In the genomic region with DNA sequence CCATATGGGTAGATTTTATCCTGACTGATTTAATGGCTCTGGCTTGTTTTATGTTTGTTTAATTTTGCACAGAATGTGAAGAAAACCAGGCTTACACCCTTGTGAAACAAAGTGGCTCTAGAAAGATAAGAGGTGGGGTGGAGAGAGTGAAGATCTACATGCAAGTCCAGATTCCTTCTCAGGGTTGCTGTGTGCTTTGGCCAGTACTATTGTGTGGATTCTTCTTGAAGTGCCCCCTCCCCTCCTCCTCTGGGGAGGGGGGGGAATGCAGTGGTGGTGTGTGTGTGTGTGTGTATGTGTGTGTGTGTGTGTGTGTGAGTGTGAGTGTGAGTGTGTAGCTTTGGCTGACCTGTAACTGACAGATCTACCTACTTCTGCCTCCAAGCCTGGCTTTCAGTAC, we compare ENCODE assay signal across 30 mouse cellular contexts. TPM values are rescaled to one million over a fixed set of nuclear protein-coding genes. Genes with fewer than 3 reads are reported as not detected.
A peak's percentile ranks its signal among the peaks of the same experiment; 100 is the strongest.
DNase-seq lines count a peak whose midpoint lies in the region; ATAC-seq lines count a peak whose summit lies in the region.
"Had no signal": no experiment of that assay in that cellular context is flagged by ENCODE, and none has a peak within 500 bp of the region (broad histone marks: within the 10 kb centered on the region; RNA-seq: fewer than 3 reads in every experiment).

No protein-coding gene starts in this region.

- H3K27me3 ChIP-seq in heart, embryonic 12.5 days (replicated peaks) = no peaks in the 10 kb centered on the region
- H3K27me3 ChIP-seq: embryonic facial prominence, embryonic 12.5 days; embryonic facial prominence, embryonic 15.5 days; Patski had no signal

- intact Hi-C loops in heart, postnatal 14 days (cut with DNase I) = no loop called here

- no peak overlapping the region for H3K4me2 ChIP-seq in heart, embryonic 12.5 days
- H3K4me2 ChIP-seq: embryonic facial prominence, embryonic 12.5 days; embryonic facial prominence, embryonic 15.5 days had no signal

- no peak overlapping the region for H3K4me3 ChIP-seq in heart, embryonic 12.5 days
- H3K4me3 ChIP-seq: embryonic facial prominence, embryonic 12.5 days; embryonic facial prominence, embryonic 15.5 days; heart, adult 2 months; heart, embryonic 10.5 days had no signal

- H3K9ac ChIP-seq in heart, embryonic 12.5 days = no peak overlapping the region
- H3K9ac ChIP-seq: embryonic facial prominence, embryonic 12.5 days; embryonic facial prominence, embryonic 15.5 days; forebrain, postnatal 0 days had no signal

- peaks cover 14% of the 10 kb centered on the region for H3K4me1 ChIP-seq in heart, embryonic 12.5 days (replicated peaks)
- H3K4me1 ChIP-seq: embryonic facial prominence, embryonic 15.5 days had no signal

- 0 out of 2 replicates have a peak, but pooled peaks have one; percentile 22 for ATAC-seq in heart, embryonic 12.5 days (ENCODE audit: insufficient number of reproducible peaks, low FRiP score)
- ATAC-seq: forebrain, embryonic 14.5 days; forebrain, postnatal 0 days; hindbrain, embryonic 16.5 days; Patski had no signal

- no peak overlapping the region for H3K27ac ChIP-seq in heart, embryonic 12.5 days (ENCODE audit: poor library complexity, severe bottlenecking)
- H3K27ac ChIP-seq: embryonic facial prominence, embryonic 12.5 days; embryonic facial prominence, embryonic 15.5 days; heart, adult 2 months; heart, embryonic 10.5 days had no signal

- H3K36me3 ChIP-seq in heart, embryonic 12.5 days = peaks cover 18% of the 10 kb centered on the region

- DNase-seq in heart, postnatal 4 days = no peak
- DNase-seq in MN1 (ENCODE audit: low spot score) = peak; percentile 32
- DNase-seq in lung, postnatal 10 days = peak; percentile 28
- peak; percentile 44 for DNase-seq in lung, postnatal 36 days
- DNase-seq in heart, adult 11 months = no peak
- no peak for DNase-seq in heart, postnatal 14 days
- DNase-seq in ovary, postnatal 10 days (ENCODE audit: low spot score) = no peak
- DNase-seq: adrenal gland, postnatal 10 days; adrenal gland, postnatal 36 days; cerebellum, adult 18-20 months; cerebellum, adult 9-10 months; cerebellum, postnatal 14 days; forebrain, postnatal 0 days; gastrocnemius, postnatal 25 days; heart, adult 2 months; heart, postnatal 36 days had no signal

- H3K9me3 ChIP-seq in heart, embryonic 12.5 days (replicated peaks) = no peaks in the 10 kb centered on the region
- H3K9me3 ChIP-seq: embryonic facial prominence, embryonic 12.5 days; embryonic facial prominence, embryonic 15.5 days; heart, embryonic 10.5 days had no signal

RNA-seq across cellular contexts. Expression of a gene that starts 6.4 kb away (rescaled TPM):
- 31.5 and 39.5 TPM in 2 replicates for polyA plus RNA-seq in heart, embryonic 12.5 days (2016; fragmentation: Nextera tagmentation; extraction: Ambion mirVana)
- 10 to 100 TPM; 10.5 to 11.9 TPM for total RNA-seq in heart, postnatal 4 days (2021)
- total RNA-seq in heart, postnatal 14 days (2021) = 1 to 10 TPM; 6.3 to 6.4 TPM

RNA-seq across cellular contexts. Expression of a gene that starts 19.1 kb away (rescaled TPM):
- not detected in 2 replicates for polyA plus RNA-seq in heart, embryonic 12.5 days (2016; fragmentation: Nextera tagmentation; extraction: Ambion mirVana)
- total RNA-seq in heart, postnatal 4 days (2021) = not detected
- total RNA-seq in heart, postnatal 14 days (2021) = not detected
- total RNA-seq: adrenal gland, adult 18-20 months; adrenal gland, postnatal 36 days; gastrocnemius, adult 8-10 months; gastrocnemius, postnatal 25 days; heart, adult 2 months; heart, postnatal 36 days had no signal
- polyA plus RNA-seq: embryonic facial prominence, embryonic 15.5 days; forebrain, embryonic 11.5 days; forebrain, embryonic 14.5 days; forebrain, postnatal 0 days; gonadal fat pad, adult 2 months; heart, adult 2 months; heart, embryonic 14.5 days; heart, postnatal 0 days; hindbrain, embryonic 11.5 days; hindbrain, embryonic 16.5 days; Patski had no signal

RNA-seq across cellular contexts. Expression of a gene that starts 35.3 kb away (rescaled TPM):
- polyA plus RNA-seq in heart, embryonic 12.5 days (2016; fragmentation: Nextera tagmentation; extraction: Ambion mirVana) = 9.5 and 10.7 TPM in 2 replicates
- total RNA-seq in heart, postnatal 4 days (2021) = 10 to 100 TPM; 20.4 to 20.6 TPM
- 10 to 100 TPM; 12.2 to 12.3 TPM for total RNA-seq in heart, postnatal 14 days (2021)

Comparison
In these comparisons a context has a peak if more than half of its experiments do, and no peak if none do; other contexts are left out.
1. DNase-seq: peak in MN1 (single experiment), lung, postnatal 10 days (single experiment) and lung, postnatal 36 days (single experiment); none in heart, postnatal 4 days (single experiment), heart, adult 11 months (single experiment), heart, postnatal 14 days (0 of 2) and ovary, postnatal 10 days (single experiment).